Mouse (Mus musculus) brain, embryonic 14.5 days (tissue): ENCODE data around the gene Efhd1.

ENCODE experiments used
- CTCF ChIP-seq: fragments of 200-500 bp; IDR thresholded peaks from 2 replicates; pipeline ENCODE4 v1.5.1; 2012; ENCODE audit warnings: inconsistent platforms, mild to moderate bottlenecking, moderate library complexity, borderline replicate concordance; ENCODE audit not compliant: insufficient read depth, insufficient read length; ENCODE audit errors: extremely low read depth
- POLR2A ChIP-seq: fragments of 200-500 bp; IDR thresholded peaks from 2 replicates; pipeline ENCODE4 v1.6.1; 2012; ENCODE audit warnings: mild to moderate bottlenecking, inconsistent platforms, borderline replicate concordance; ENCODE audit not compliant: poor library complexity, insufficient read depth, insufficient read length, severe bottlenecking; ENCODE audit errors: extremely low read depth

- no peak for TF ChIP-seq CTCF
- TF ChIP-seq POLR2A: no peak
These were observed 45.5 kb downstream of the Efhd1 start for GRCm38 (mm10) chr1:87309621-87310020.
